Mouse (Mus musculus): ENCODE data around the gene Nxpe5. TPM values are rescaled to one million over a fixed set of nuclear protein-coding genes. Genes with fewer than 3 reads are reported as not detected.

Nxpe5 gene
- polyA plus RNA-seq, 1 experiment from 2014 or later: not detected

DNA sequence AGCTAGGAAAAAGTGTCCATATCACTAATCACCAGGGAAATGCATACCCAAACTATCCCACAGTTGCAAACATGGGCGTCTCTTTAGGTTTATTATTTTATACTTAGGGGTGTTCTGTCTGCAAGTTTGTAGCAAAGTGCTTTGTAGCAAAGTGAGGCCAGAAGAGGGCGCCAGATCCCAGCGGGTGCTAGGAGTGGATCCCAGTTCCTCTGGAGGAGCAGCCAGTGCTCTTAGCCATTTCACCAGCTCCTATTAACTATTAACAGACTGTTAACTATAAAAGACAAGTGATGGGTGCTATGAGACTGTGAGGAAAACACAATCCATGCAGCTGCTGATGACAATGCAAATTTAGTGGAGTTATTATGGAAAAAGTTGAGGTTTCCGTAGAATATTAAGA, 3.6 kb upstream of the Nxpe5 start:
- 25% methylated on average over 4 of the region's 4 CpGs for WGBS
- no peaks in the 10 kb centered on the region for H3K36me3 ChIP-seq (replicated peaks)
- no peaks in the 10 kb centered on the region for H3K4me1 ChIP-seq
- no peaks in the 10 kb centered on the region for H3K27me3 ChIP-seq (ENCODE audit: poor library complexity, severe bottlenecking)
- H3K27ac ChIP-seq: no peak overlapping the region
- DNase-seq (ENCODE audit: extremely low spot score, low spot score): peak; percentile 71
- peaks cover 7% of the 10 kb centered on the region; the same call in 1 of the 2 replicates for H3K9me3 ChIP-seq
- no peak overlapping the region for H3K4me3 ChIP-seq

DNA sequence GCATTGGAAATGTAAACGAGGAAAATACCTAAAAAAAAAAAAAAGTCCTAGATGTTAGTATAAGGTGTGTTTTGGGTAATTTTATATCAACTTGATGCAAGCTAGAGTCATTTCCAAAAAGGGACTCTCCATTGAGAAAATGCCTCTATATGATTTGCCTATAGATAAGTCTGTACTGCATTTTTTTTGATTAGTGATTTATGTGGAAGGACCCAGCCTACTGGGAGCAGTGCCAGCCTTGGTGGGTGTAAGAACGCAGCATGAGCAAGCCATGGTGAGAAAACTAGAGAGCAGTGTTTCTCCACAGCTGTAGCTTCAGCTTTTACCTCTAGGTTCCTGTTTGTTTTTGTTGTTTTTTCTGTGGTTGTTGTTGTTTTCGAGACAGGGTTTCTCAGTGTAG, 2.4 kb upstream of the Nxpe5 start:
- H3K27ac ChIP-seq: no peak overlapping the region
- no peaks in the 10 kb centered on the region for H3K4me1 ChIP-seq
- H3K4me3 ChIP-seq: no peak overlapping the region
- no peaks in the 10 kb centered on the region for H3K36me3 ChIP-seq (replicated peaks)
- no peaks in the 10 kb centered on the region for H3K27me3 ChIP-seq (ENCODE audit: poor library complexity, severe bottlenecking)
- DNase-seq (ENCODE audit: extremely low spot score, low spot score): no peak
- H3K9me3 ChIP-seq: no peaks in the 10 kb centered on the region
- 68% methylated on average over 3 of the region's 3 CpGs for WGBS

DNA sequence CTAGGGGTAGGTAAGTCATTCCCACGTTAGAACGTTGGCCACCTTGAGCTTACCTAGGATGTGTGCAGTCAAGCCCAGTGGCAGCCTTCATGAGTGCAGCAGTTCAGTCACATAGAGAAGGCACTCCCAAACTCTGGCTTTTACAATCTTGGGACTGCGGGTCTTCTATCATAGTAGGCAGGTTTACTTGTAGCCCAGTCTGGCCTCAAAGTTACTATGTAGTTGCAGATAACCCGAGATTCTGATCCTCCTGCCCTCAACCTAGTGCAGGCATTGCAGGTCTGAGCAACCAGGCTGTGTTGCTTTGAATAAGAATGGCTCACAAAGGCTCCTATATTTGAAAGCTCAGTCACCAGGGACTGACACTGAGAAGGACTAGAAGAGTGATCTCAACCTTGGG, 793 bp downstream of the Nxpe5 start:
- no peaks in the 10 kb centered on the region for H3K27me3 ChIP-seq (ENCODE audit: poor library complexity, severe bottlenecking)
- no peak overlapping the region for H3K4me3 ChIP-seq

GRCm38 (mm10) chr5:138227367-138227766, 1.7 kb downstream of the Nxpe5 start:
- no peak overlapping the region for H3K4me3 ChIP-seq
- WGBS: 70% methylated on average over 2 of the region's 2 CpGs
- peaks cover 5% of the 10 kb centered on the region for H3K4me1 ChIP-seq
- no peaks in the 10 kb centered on the region for H3K9me3 ChIP-seq
- no peak for DNase-seq (ENCODE audit: extremely low spot score, low spot score)
- H3K36me3 ChIP-seq (replicated peaks): no peaks in the 10 kb centered on the region
- H3K27ac ChIP-seq: no peak overlapping the region
- no peaks in the 10 kb centered on the region for H3K27me3 ChIP-seq (ENCODE audit: poor library complexity, severe bottlenecking)

More for the DNA sequence above, 793 bp downstream of the Nxpe5 start:
- WGBS: 81% methylated on average over 4 of the region's 4 CpGs
- Histone ChIP-seq H3K27ac (no peak overlapping the region), H3K9me3 (no peaks in the 10 kb centered on the region), H3K4me1 (peaks cover under 1% of the 10 kb centered on the region; the same call in 1 of the 2 replicates), H3K36me3 (replicated peaks) (no peaks in the 10 kb centered on the region)
- DNase-seq (ENCODE audit: extremely low spot score, low spot score): no peak

GRCm38 (mm10) chr5:138228026-138228425, 2.3 kb downstream of the Nxpe5 start:
- H3K9me3 ChIP-seq: no peaks in the 10 kb centered on the region
- peaks cover 5% of the 10 kb centered on the region for H3K4me1 ChIP-seq
- 58% methylated on average over 3 of the region's 3 CpGs for WGBS
- no peak overlapping the region for H3K4me3 ChIP-seq
- H3K27me3 ChIP-seq (ENCODE audit: poor library complexity, severe bottlenecking): no peaks in the 10 kb centered on the region
- no peaks in the 10 kb centered on the region for H3K36me3 ChIP-seq (replicated peaks)
- no peak for DNase-seq (ENCODE audit: extremely low spot score, low spot score)
- H3K27ac ChIP-seq: no peak overlapping the region

DNA sequence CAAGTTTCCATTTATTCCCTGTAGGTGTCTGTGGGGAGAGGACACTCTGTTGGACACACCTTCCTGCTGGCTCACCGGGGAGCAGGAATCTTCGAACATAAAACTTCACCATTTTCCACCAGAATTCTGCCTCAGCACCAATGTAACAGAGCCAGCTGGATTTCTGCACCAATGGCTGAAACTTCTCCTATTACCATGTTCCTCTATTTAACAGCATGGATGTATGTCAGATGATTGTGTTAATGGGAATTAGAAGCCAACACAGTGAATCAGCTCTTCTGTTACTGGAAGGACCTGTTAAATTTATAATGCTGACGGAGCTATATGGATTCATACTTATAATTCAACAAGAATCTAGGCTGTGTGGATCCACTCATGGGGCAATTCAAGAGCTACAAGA, 3.8 kb downstream of the Nxpe5 start:
- H3K27me3 ChIP-seq (ENCODE audit: poor library complexity, severe bottlenecking): no peaks in the 10 kb centered on the region
- H3K36me3 ChIP-seq (replicated peaks): no peaks in the 10 kb centered on the region
- H3K27ac ChIP-seq: no peak overlapping the region
- WGBS: 93% methylated on average over 3 of the region's 3 CpGs
- DNase-seq (ENCODE audit: extremely low spot score, low spot score): no peak
- no peaks in the 10 kb centered on the region for H3K9me3 ChIP-seq
- H3K4me1 ChIP-seq: peaks cover 5% of the 10 kb centered on the region
- H3K4me3 ChIP-seq: no peak overlapping the region

GRCm38 (mm10) chr5:138233778-138234177, 8.1 kb downstream of the Nxpe5 start:
- Histone ChIP-seq H3K27ac (no peak overlapping the region), H3K27me3 (ENCODE audit: poor library complexity, severe bottlenecking) (no peaks in the 10 kb centered on the region), H3K4me1 (peaks cover 5% of the 10 kb centered on the region), H3K9me3 (no peaks in the 10 kb centered on the region), H3K4me3 (no peak overlapping the region), H3K36me3 (replicated peaks) (no peaks in the 10 kb centered on the region)
- WGBS: 85% methylated on average over 2 of the region's 2 CpGs
- DNase-seq (ENCODE audit: extremely low spot score, low spot score): no peak

DNA sequence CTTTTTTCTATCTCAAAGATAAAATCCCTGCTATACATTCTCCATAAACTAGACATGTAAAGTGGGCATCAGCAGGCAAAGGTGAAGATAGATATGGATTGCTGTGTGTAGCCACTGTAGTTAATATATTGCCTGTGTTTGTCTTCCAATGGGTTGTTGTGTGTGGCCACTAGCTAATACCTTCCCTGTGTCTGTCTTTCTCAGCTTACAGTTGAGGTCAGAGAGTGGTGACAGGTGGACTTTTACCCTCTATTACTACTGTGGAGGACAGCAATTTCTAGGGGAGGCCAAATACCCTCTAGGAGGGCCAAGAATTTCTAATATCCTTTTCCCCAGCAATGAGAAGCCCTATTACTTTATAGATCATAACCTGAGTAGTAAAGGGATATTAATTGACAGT, 8.5 kb downstream of the Nxpe5 start:
- H3K4me1 ChIP-seq: peaks cover 5% of the 10 kb centered on the region
- no peak overlapping the region for H3K4me3 ChIP-seq
- DNase-seq (ENCODE audit: extremely low spot score, low spot score): no peak
- H3K36me3 ChIP-seq (replicated peaks): no peaks in the 10 kb centered on the region
- no peak overlapping the region for H3K27ac ChIP-seq
- H3K27me3 ChIP-seq (ENCODE audit: poor library complexity, severe bottlenecking): no peaks in the 10 kb centered on the region
- no peaks in the 10 kb centered on the region for H3K9me3 ChIP-seq

DNA sequence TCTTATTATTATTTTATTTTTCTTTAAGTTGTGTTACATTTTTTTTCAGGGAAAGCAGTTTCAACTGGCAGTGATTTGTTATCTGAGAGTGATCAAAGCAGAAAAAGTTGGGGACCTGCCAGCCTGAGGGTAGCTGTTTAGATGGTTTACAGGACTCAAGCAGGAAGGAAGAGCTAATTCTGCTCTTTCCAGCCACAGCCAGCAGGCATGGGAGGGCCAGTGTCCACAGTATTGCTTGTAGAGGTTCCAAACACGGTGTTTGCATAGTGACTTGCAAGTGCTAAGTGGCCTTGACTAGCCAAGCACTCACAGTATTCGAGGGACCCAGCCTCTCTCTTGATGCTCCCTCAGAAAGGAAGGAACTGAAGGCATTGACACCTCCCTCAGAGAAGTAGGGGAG, 15.8 kb downstream of the Nxpe5 start:
- Histone ChIP-seq H3K9me3 (no peaks in the 10 kb centered on the region), H3K27me3 (ENCODE audit: poor library complexity, severe bottlenecking) (no peaks in the 10 kb centered on the region), H3K27ac (no peak overlapping the region), H3K4me3 (no peak overlapping the region), H3K36me3 (replicated peaks) (no peaks in the 10 kb centered on the region), H3K4me1 (no peaks in the 10 kb centered on the region)
- 46% methylated on average over 2 of the region's 2 CpGs for WGBS
- no peak for DNase-seq (ENCODE audit: extremely low spot score, low spot score)

- no peak for DNase-seq (ENCODE audit: extremely low spot score, low spot score)
- no peak overlapping the region for H3K4me3 ChIP-seq
- 87% methylated on average over 12 of the region's 12 CpGs for WGBS
Observed at GRCm38 (mm10) chr5:138251144-138251543, 25.4 kb downstream of the Nxpe5 start.

DNA sequence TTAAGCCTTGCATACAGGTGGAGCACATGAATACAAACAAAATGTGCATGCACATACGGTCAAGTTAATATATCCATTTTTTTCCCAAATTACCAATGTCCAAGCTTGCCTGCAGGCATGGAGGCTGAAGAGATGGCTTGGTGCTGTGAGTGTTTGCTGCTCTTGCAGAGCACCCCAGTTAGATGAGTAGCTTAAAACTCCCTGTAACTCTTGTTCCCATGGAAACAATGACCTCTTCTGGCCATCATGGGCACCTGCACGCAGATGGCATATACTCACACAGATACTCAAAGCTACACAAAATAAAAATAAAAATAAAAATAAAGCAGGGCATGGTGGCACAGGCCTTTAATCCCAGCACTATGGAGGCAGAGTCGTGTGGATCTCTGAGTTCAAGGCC, 27.4 kb downstream of the Nxpe5 start:
- H3K27ac ChIP-seq: no peak overlapping the region
- H3K27me3 ChIP-seq (ENCODE audit: poor library complexity, severe bottlenecking): no peaks in the 10 kb centered on the region
- H3K4me3 ChIP-seq: no peak overlapping the region
- WGBS: 90% methylated on average over 3 of the region's 3 CpGs
- peaks cover 23% of the 10 kb centered on the region for H3K4me1 ChIP-seq
- no peaks in the 10 kb centered on the region for H3K9me3 ChIP-seq
- peaks cover 7% of the 10 kb centered on the region for H3K36me3 ChIP-seq (replicated peaks)
- no peak for DNase-seq (ENCODE audit: extremely low spot score, low spot score)

More at GRCm38 (mm10) chr5:138251144-138251543, 25.4 kb downstream of the Nxpe5 start:
- H3K27ac ChIP-seq: no peak overlapping the region
- H3K36me3 ChIP-seq (replicated peaks): no peaks in the 10 kb centered on the region
- no peaks in the 10 kb centered on the region for H3K9me3 ChIP-seq
- H3K27me3 ChIP-seq (ENCODE audit: poor library complexity, severe bottlenecking): no peaks in the 10 kb centered on the region
- H3K4me1 ChIP-seq: peaks cover 14% of the 10 kb centered on the region

DNA sequence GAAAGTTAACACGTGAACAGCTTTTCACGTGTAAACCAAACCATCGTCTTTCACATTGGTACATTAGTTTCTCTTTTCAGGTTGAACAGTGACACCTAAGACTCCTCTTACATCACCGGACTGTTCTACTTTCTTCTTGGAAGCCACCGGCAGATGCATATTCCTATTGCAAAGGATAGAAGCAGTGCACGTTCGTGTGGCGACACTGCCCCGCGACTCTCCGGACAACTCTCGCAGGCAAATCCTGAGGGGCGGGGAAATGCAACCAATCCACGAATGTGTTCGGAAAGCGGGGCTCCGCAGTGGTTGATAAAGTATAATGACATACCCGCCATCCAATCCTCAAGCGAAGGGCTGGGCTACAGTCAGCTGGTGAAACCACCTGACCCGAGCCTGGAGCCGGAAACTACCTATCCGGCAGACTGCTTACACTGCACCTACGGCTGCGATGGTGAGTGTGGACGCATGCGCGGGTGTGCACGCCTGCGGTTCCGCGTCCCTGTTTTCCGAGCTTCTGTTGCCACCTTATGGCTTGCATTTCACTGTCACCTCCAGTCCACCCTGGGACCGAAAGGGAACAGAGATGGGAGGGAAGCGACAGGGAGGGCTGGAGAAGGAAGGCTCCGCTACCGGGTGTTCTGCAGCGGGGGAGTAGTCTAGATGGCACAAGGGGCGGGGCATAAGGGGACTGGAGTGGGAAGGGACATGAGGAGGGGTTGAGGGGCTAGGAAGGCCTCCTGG, 29.8 kb downstream of the Nxpe5 start, which contains the start of gene Lamtor4:
TSS of gene Lamtor4 (plus strand) at position 130 of the 741 bp plus-strand sequence.
- Histone ChIP-seq H3K4me3 (peak within 1 kb of the TSS; percentile 78), H3K9me3 (no peaks in the 10 kb centered on the region), H3K4me1 (peaks cover 23% of the 10 kb centered on the region), H3K27me3 (ENCODE audit: poor library complexity, severe bottlenecking) (no peaks in the 10 kb centered on the region), H3K36me3 (replicated peaks) (peaks cover 31% of the 10 kb centered on the region), H3K27ac (peak within 1 kb of the TSS; percentile 85)
- peak; percentile 91 for DNase-seq (ENCODE audit: extremely low spot score, low spot score)
- under 1% methylated on average over 38 of the region's 38 CpGs for WGBS

- WGBS: 23% methylated on average over 7 of the region's 7 CpGs
- H3K36me3 ChIP-seq (replicated peaks): peaks cover 37% of the 10 kb centered on the region
- no peaks in the 10 kb centered on the region for H3K27me3 ChIP-seq (ENCODE audit: poor library complexity, severe bottlenecking)
- H3K4me1 ChIP-seq: peaks cover 23% of the 10 kb centered on the region
- H3K9me3 ChIP-seq: no peaks in the 10 kb centered on the region
- peak overlapping the region; percentile 78 for H3K4me3 ChIP-seq
- DNase-seq (ENCODE audit: extremely low spot score, low spot score): no peak
- H3K27ac ChIP-seq: peak overlapping the region; percentile 85
Observed at GRCm38 (mm10) chr5:138256094-138256467, 30.4 kb downstream of the Nxpe5 start.

Data from forebrain, embryonic 10.5 days (tissue).